Mouse (Mus musculus) C2C12 (cell line): ENCODE measurements around the gene Cbr4. TPM values are rescaled to one million over a fixed set of nuclear protein-coding genes. Genes with fewer than 3 reads are reported as not detected.

Source experiments
- H3K27me3 ChIP-seq: one replicate; pipeline ENCODE4 v1.6.1; 2011; ENCODE audit not compliant: control insufficient read depth, insufficient read depth, insufficient read length
- H3K36me3 ChIP-seq: one replicate; pipeline ENCODE4 v1.6.1; 2011; ENCODE audit not compliant: control insufficient read depth, insufficient read depth
- H3K4me3 ChIP-seq: one replicate; pipeline ENCODE4 v1.5.1; 2011; ENCODE audit warnings: mild to moderate bottlenecking, control low read depth; ENCODE audit not compliant: poor library complexity, insufficient read depth, severe bottlenecking
- H3K79me2 ChIP-seq: one replicate; pipeline ENCODE4 v1.6.1; 2011; ENCODE audit not compliant: control insufficient read depth, insufficient read depth
- H3K79me3 ChIP-seq: one replicate; pipeline ENCODE4 v1.6.1; 2011; ENCODE audit warnings: low read depth, control low read depth
- H3ac ChIP-seq: one replicate; pipeline ENCODE3; 2011; ENCODE audit warnings: low read depth; ENCODE audit not compliant: control insufficient read depth, insufficient read length
- MYOD1 ChIP-seq: IDR thresholded peaks from one replicate; pipeline ENCODE4 v1.6.1; 2011; ENCODE audit warnings: low read depth; ENCODE audit not compliant: control insufficient read depth, insufficient read length
- MYOG ChIP-seq: IDR thresholded peaks from one replicate; pipeline ENCODE4 v1.6.1; 2011; ENCODE audit not compliant: control insufficient read depth, insufficient read length; ENCODE audit errors: extremely low read depth
- USF1 ChIP-seq: IDR thresholded peaks from one replicate; pipeline ENCODE4 v1.6.1; 2011; ENCODE audit warnings: low read depth, mild to moderate bottlenecking, control low read depth, moderate library complexity
- polyA plus RNA-seq: library from polyadenylated mRNA; unstranded; fragments of >200 nt; fragmentation: generic; extraction: Trizol; gene quantifications from one replicate; pipeline ENCODE4 v1.2.1, GENCODE M21; 2012; ENCODE audit warnings: missing spikeins

Cbr4 gene
- polyA plus RNA-seq, 1 experiment = 7.9 TPM

DNA sequence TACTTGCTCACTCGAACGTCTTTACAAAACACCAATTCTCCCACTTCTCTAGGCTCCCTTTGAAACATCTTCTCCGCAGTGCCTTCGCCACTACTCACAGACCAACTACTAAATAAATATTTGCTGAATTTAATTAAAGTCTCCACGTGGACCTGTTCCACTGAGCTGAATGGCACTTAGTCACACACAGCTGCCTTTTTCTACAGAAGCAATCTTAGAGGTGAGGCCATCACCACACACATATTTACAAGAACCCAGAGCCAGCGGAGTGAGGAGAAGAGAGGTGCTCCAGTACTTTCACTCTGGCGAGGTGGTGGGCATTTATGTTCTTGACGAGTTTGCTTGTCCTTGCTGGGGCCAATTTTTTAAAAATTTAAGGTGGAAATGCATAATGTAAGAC, 68.7 kb downstream of the Cbr4 start:
- H3K79me2 ChIP-seq = peaks cover 9% of the 10 kb centered on the region
- peaks cover 38% of the 10 kb centered on the region for H3K36me3 ChIP-seq
- no peaks in the 10 kb centered on the region for H3K27me3 ChIP-seq
- no peak for TF ChIP-seq USF1
- TF ChIP-seq MYOG = no peak
- no peak for TF ChIP-seq MYOD1
- no peak overlapping the region for H3ac ChIP-seq
- peaks cover under 1% of the 10 kb centered on the region for H3K79me3 ChIP-seq
- H3K4me3 ChIP-seq = no peak overlapping the region
